Mouse (Mus musculus) liver, adult (tissue): ENCODE data around the gene Zfp541.

Experiments used
- GATA4 ChIP-seq: IDR thresholded peaks from 2 replicates; pipeline ENCODE4 v1.6.1; 2014; ENCODE audit warnings: mild to moderate bottlenecking, low read length; ENCODE audit not compliant: insufficient replicate concordance

Zfp541 gene

GRCm38 (mm10) chr7:16036972-16037371 lies 24.6 kb upstream of the Zfp541 start:
- no peak for TF ChIP-seq GATA4

GRCm38 (mm10) chr7:16039363-16039762 lies 22.3 kb upstream of the Zfp541 start:
- TF ChIP-seq GATA4, result no peak

- TF ChIP-seq GATA4, result no peak
Observed at GRCm38 (mm10) chr7:16041208-16041607, 20.4 kb upstream of the Zfp541 start.

GRCm38 (mm10) chr7:16042850-16043775 lies 18.5 kb upstream of the Zfp541 start:
- no peak for TF ChIP-seq GATA4

GRCm38 (mm10) chr7:16043861-16044435 lies 17.7 kb upstream of the Zfp541 start:
- no peak for TF ChIP-seq GATA4

GRCm38 (mm10) chr7:16044531-16044930 lies 17.1 kb upstream of the Zfp541 start:
- no peak for TF ChIP-seq GATA4

- no peak for TF ChIP-seq GATA4
Observed at GRCm38 (mm10) chr7:16045538-16045937, 16.1 kb upstream of the Zfp541 start.

- peak; percentile 45; the same call in 1 of the 2 replicates for TF ChIP-seq GATA4
Observed at GRCm38 (mm10) chr7:16046101-16046480, 15.5 kb upstream of the Zfp541 start.

- peak; percentile 27; the same call in 1 of the 2 replicates for TF ChIP-seq GATA4
Observed at GRCm38 (mm10) chr7:16046481-16047337, 14.9 kb upstream of the Zfp541 start.

- no peak for TF ChIP-seq GATA4
Observed at GRCm38 (mm10) chr7:16047338-16048146, 14.1 kb upstream of the Zfp541 start, which contains the start of gene Bicra. Gene Bicra, minus strand, starts transcription at chr7:16047921.

- TF ChIP-seq GATA4, result no peak
Observed at GRCm38 (mm10) chr7:16048164-16048564, 13.4 kb upstream of the Zfp541 start.

GRCm38 (mm10) chr7:16048675-16049575 lies 12.7 kb upstream of the Zfp541 start:
- TF ChIP-seq GATA4, result no peak

GRCm38 (mm10) chr7:16049576-16049915 lies 12.1 kb upstream of the Zfp541 start:
- TF ChIP-seq GATA4, result no peak

GRCm38 (mm10) chr7:16050600-16050999 lies 11.0 kb upstream of the Zfp541 start:
- no peak for TF ChIP-seq GATA4
